Mouse (Mus musculus) layer of hippocampus, adult 18-20 months (tissue): ENCODE measurements around the gene Csde1. TPM values are rescaled to one million over a fixed set of nuclear protein-coding genes. Genes with fewer than 3 reads are reported as not detected.

ENCODE experiments used
- total RNA-seq, 2 experiments: library from RNA; stranded (reverse); gene quantifications; 2 replicates each; pipeline ENCODE4 v1.2.3; 2021

Gene Csde1
- total RNA-seq, 2 experiments from 2014 or later, result 228 to 240 TPM

Other genes starting within 250 kb of the Csde1 start
- not detected for gene Tshb, start 237.7 kb upstream of the Csde1 start, total RNA-seq
- not detected for gene Sycp1, start 84.3 kb upstream of the Csde1 start, total RNA-seq
- not detected for gene Nr1h5, start 56.3 kb upstream of the Csde1 start, total RNA-seq
- 10 to 100 TPM; 64.1 to 65.3 TPM for gene Sike1, start 24.7 kb upstream of the Csde1 start, total RNA-seq
- gene Nras, start 37.9 kb downstream of the Csde1 start, total RNA-seq, result 10 to 100 TPM; 50.5 to 65.4 TPM
- not detected for gene Ampd1, start 53.6 kb downstream of the Csde1 start, total RNA-seq
- under 1 TPM; 0.17 to 0.20 TPM for gene Dennd2c, start 82.2 kb downstream of the Csde1 start, total RNA-seq
- gene Bcas2, start 151.2 kb downstream of the Csde1 start, total RNA-seq, result 10 to 100 TPM; 63.9 to 65.8 TPM